Mouse (Mus musculus) c-Kit-negative CD71-positive TER-119-positive erythroid progenitor cells, embryonic 14.5 days (primary cell): ENCODE results near the gene Perm1.

ENCODE experiments used
- DNase-seq: peaks from one replicate; pipeline ENCODE4 v3.0.0-alpha.2; 2013; ENCODE audit warnings: low read depth, low spot score

Perm1 gene

GRCm38 (mm10) chr4:156200623-156201475 is 14.8 kb upstream of the Perm1 start, which contains the start of gene Isg15:
Gene Isg15 (minus strand): TSS chr4:156200818.
- DNase-seq = no peak

GRCm38 (mm10) chr4:156202462-156202893 is 13.2 kb upstream of the Perm1 start:
- peak; percentile 59 for DNase-seq

- DNase-seq = no peak
Measured at GRCm38 (mm10) chr4:156203001-156203412, 12.7 kb upstream of the Perm1 start, which contains the start of gene AW011738. Gene AW011738 (plus strand): TSS chr4:156203304.

- DNase-seq = no peak
Measured at GRCm38 (mm10) chr4:156203413-156204131, 12.1 kb upstream of the Perm1 start.

GRCm38 (mm10) chr4:156208872-156209271 is 6.8 kb upstream of the Perm1 start:
- no peak for DNase-seq

- DNase-seq = no peak
Measured at GRCm38 (mm10) chr4:156209963-156210635, 5.6 kb upstream of the Perm1 start.

- DNase-seq = no peak
Measured at GRCm38 (mm10) chr4:156213134-156213533, 2.5 kb upstream of the Perm1 start.

- DNase-seq = no peak
Measured at GRCm38 (mm10) chr4:156216196-156216595, 528 bp downstream of the Perm1 start.

GRCm38 (mm10) chr4:156217022-156217669 is 1.5 kb downstream of the Perm1 start:
- no peak for DNase-seq

- no peak for DNase-seq
Measured at GRCm38 (mm10) chr4:156217838-156218237, 2.2 kb downstream of the Perm1 start.

- DNase-seq = no peak
Measured at GRCm38 (mm10) chr4:156219936-156220335, 4.3 kb downstream of the Perm1 start.

GRCm38 (mm10) chr4:156224276-156224675 is 8.6 kb downstream of the Perm1 start:
- DNase-seq = no peak

GRCm38 (mm10) chr4:156227752-156228392 is 12.2 kb downstream of the Perm1 start:
- DNase-seq = no peak

- DNase-seq = no peak
Measured at GRCm38 (mm10) chr4:156228393-156229024, 12.8 kb downstream of the Perm1 start.

- no peak for DNase-seq
Measured at GRCm38 (mm10) chr4:156234021-156234501, 18.4 kb downstream of the Perm1 start.

GRCm38 (mm10) chr4:156234701-156235213 is 19.1 kb downstream of the Perm1 start, which contains the start of gene Plekhn1:
Gene Plekhn1 (minus strand): TSS chr4:156234857.
- no peak for DNase-seq

- DNase-seq = no peak
Measured at GRCm38 (mm10) chr4:156235360-156235770, 19.7 kb downstream of the Perm1 start.

- DNase-seq = peak; percentile 79
Measured at GRCm38 (mm10) chr4:156235808-156236533, 20.3 kb downstream of the Perm1 start, which contains the start of gene Noc2l. Gene Noc2l (plus strand): TSS chr4:156236010.
